Mouse (Mus musculus) activated CD4-positive, CD25-positive, alpha-beta regulatory T cell, adult 4 months (primary cell): ENCODE measurements at regions not wholly inside any gene's neighbourhood (a gene's known extent, or its start where the extent isn't known, plus 50 kb on each side); places are given as distances from the start of the nearest gene placed in this dataset.

Experiments
- ATAC-seq: one replicate; pipeline ENCODE4 v1.8.0; 2017

GRCm38 (mm10) chr6:91573487-91573886 lies 57.8 kb downstream of the Lsm3 start:
- no peak for ATAC-seq

GRCm38 (mm10) chr6:91574414-91574813 lies 58.7 kb downstream of the Lsm3 start:
- ATAC-seq: no peak

GRCm38 (mm10) chr6:91575662-91576364 lies 60.1 kb downstream of the Lsm3 start:
- peak; percentile 57 for ATAC-seq

- no peak for ATAC-seq
These were observed 61.2 kb downstream of the Lsm3 start for GRCm38 (mm10) chr6:91576906-91577305.

- no peak for ATAC-seq
These were observed 63.9 kb downstream of the Lsm3 start for GRCm38 (mm10) chr6:91579666-91580065.

- no peak for ATAC-seq
These were observed 64.9 kb downstream of the Lsm3 start for GRCm38 (mm10) chr6:91580607-91581006.

GRCm38 (mm10) chr6:91582338-91582737 lies 66.6 kb downstream of the Lsm3 start:
- no peak for ATAC-seq

GRCm38 (mm10) chr6:91583346-91583745 lies 67.6 kb downstream of the Lsm3 start:
- ATAC-seq: no peak

GRCm38 (mm10) chr6:91585543-91585942 lies 69.8 kb downstream of the Lsm3 start:
- ATAC-seq: peak; percentile 49

GRCm38 (mm10) chr6:91589181-91589580 lies 73.5 kb downstream of the Lsm3 start:
- no peak for ATAC-seq

GRCm38 (mm10) chr6:91590395-91590794 lies 74.7 kb downstream of the Lsm3 start:
- no peak for ATAC-seq

- ATAC-seq: no peak
These were observed 75.3 kb downstream of the Lsm3 start for GRCm38 (mm10) chr6:91590806-91591571.

GRCm38 (mm10) chr6:91592651-91593050 lies 76.9 kb downstream of the Lsm3 start:
- ATAC-seq: no peak

- ATAC-seq: no peak
These were observed 83.2 kb downstream of the Lsm3 start for GRCm38 (mm10) chr6:91598942-91599341.

- ATAC-seq: no peak
These were observed 83.7 kb upstream of the Slc6a6 start for GRCm38 (mm10) chr6:91600116-91600515.

GRCm38 (mm10) chr6:91606634-91607215 lies 77.1 kb upstream of the Slc6a6 start:
- ATAC-seq: no peak

- no peak for ATAC-seq
These were observed 76.1 kb upstream of the Slc6a6 start for GRCm38 (mm10) chr6:91607613-91608272.

- ATAC-seq: no peak
These were observed 74.2 kb upstream of the Slc6a6 start for GRCm38 (mm10) chr6:91609671-91610070.

GRCm38 (mm10) chr6:91615022-91615421 lies 68.8 kb upstream of the Slc6a6 start:
- no peak for ATAC-seq

GRCm38 (mm10) chr6:91616541-91616940 lies 67.3 kb upstream of the Slc6a6 start:
- ATAC-seq: no peak

GRCm38 (mm10) chr6:91617031-91617596 lies 66.7 kb upstream of the Slc6a6 start:
- ATAC-seq: peak; percentile 99

GRCm38 (mm10) chr6:91617685-91618084 lies 66.2 kb upstream of the Slc6a6 start:
- ATAC-seq: no peak

GRCm38 (mm10) chr6:91619009-91619408 lies 64.8 kb upstream of the Slc6a6 start:
- ATAC-seq: no peak
